Mouse (Mus musculus) stomach, embryonic 16.5 days (tissue): ENCODE measurements at regions not wholly inside any gene's neighbourhood (a gene's known extent, or its start where the extent isn't known, plus 50 kb on each side); places are given as distances from the start of the nearest gene placed in this dataset.

Experiments
- ATAC-seq: fragments of 200-750 bp; cut with Nextera tagmentation; 2 replicates; pipeline ENCODE4 v1.8.0; 2017; ENCODE audit warnings: moderate number of reproducible peaks, moderate TSS enrichment; ENCODE audit not compliant: insufficient read depth, low FRiP score
- H3K27ac ChIP-seq: fragments of 300-500 bp; sonication (generic); 2 replicates; pipeline ENCODE4 v1.5.1; 2014; ENCODE audit warnings: low read length
- H3K27me3 ChIP-seq: fragments of 300-500 bp; sonication (generic); 2 replicates; pipeline ENCODE4 v1.6.1; 2014; ENCODE audit warnings: low read length, control low read depth, mixed read lengths; ENCODE audit not compliant: control insufficient read depth, insufficient read depth
- H3K36me3 ChIP-seq: fragments of 300-500 bp; sonication (generic); 2 replicates; pipeline ENCODE4 v1.6.1; 2014; ENCODE audit warnings: low read length; ENCODE audit not compliant: control insufficient read depth, insufficient read depth
- H3K4me1 ChIP-seq: fragments of 300-500 bp; sonication (generic); 2 replicates; pipeline ENCODE4 v1.6.1; 2014; ENCODE audit warnings: low read length, control low read depth, mixed read lengths; ENCODE audit not compliant: control insufficient read depth, insufficient read depth
- H3K4me2 ChIP-seq: fragments of 300-500 bp; sonication (generic); 2 replicates; pipeline ENCODE4 v1.6.1; 2014; ENCODE audit warnings: low read depth, low read length, mixed read lengths
- H3K4me3 ChIP-seq: fragments of 300-500 bp; sonication (generic); replicated peaks from 2 replicates; pipeline ENCODE4 v1.5.1; 2014; ENCODE audit warnings: mild to moderate bottlenecking, low read length
- H3K9ac ChIP-seq: fragments of 300-500 bp; sonication (generic); 2 replicates; pipeline ENCODE4 v1.6.1; 2014; ENCODE audit warnings: low read length
- H3K9me3 ChIP-seq: fragments of 300-500 bp; sonication (generic); replicated peaks from 2 replicates; pipeline ENCODE4 v1.6.1; 2016; ENCODE audit warnings: low read length, control low read depth; ENCODE audit not compliant: control insufficient read depth
- WGBS: fragments of 180-500 bp; shearing (Covaris S2); extraction: QIAGEN DNeasy Blood & Tissue Kit; methylation state at CpG from one replicate; pipeline ENCODE4 v1.1.7; 2014; 5-methylcytosine and 5-hydroxymethylcytosine counted together

DNA sequence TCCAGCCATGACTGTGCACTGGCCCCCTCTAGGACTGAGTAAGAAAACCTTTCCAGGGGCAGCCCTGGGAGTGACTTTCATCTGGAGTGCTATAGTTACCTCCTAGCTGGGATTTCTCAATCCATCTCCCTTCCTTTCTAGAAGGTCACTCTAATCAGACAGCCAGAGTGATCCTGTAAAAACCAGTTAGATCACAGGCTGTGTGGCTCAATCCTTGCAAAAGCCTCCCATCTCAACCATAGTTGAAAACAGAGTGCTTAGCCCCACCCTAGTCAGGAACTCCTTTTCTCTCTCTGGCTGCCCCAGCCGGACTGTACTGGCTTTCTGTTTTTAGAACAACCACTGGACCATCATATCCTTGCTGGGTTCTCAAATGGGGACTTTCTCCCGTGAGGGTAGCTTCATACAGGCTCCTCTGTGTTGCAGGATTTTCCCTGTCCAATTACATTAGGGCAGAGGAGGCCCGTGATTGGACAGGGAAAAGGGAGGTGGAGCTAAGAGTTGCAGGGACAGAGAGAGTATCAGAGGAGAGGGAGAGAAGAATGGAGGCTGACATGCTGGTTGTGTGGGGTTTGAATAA lies 78.0 kb upstream of the Cops8 start:
- Histone ChIP-seq H3K4me3 (no peak overlapping the region), H3K36me3 (0 out of 2 replicates have a peak, but pooled peaks cover 3% of the 10 kb centered on the region), H3K27ac (peak overlapping the region; percentile 63), H3K4me1 (peaks cover 38% of the 10 kb centered on the region), H3K9ac (no peak overlapping the region; the same call in 1 of the 2 replicates), H3K4me2 (no peak overlapping the region), H3K27me3 (no peaks in the 10 kb centered on the region), H3K9me3 (no peaks in the 10 kb centered on the region; the same call in 1 of the 2 replicates)
- ATAC-seq, result no peak
- WGBS, result 32% methylated on average over 3 of the region's 3 CpGs

GRCm38 (mm10) chr1:90526311-90526710 lies 76.5 kb upstream of the Cops8 start:
- Histone ChIP-seq H3K4me1 (peaks cover 30% of the 10 kb centered on the region), H3K27ac (peak overlapping the region; percentile 10; the same call in 1 of the 2 replicates), H3K9me3 (no peaks in the 10 kb centered on the region; the same call in 1 of the 2 replicates), H3K36me3 (0 out of 2 replicates have a peak, but pooled peaks cover 3% of the 10 kb centered on the region), H3K4me2 (no peak overlapping the region), H3K9ac (no peak overlapping the region), H3K27me3 (no peaks in the 10 kb centered on the region), H3K4me3 (no peak overlapping the region)
- 39% methylated on average over 7 of the region's 7 CpGs for WGBS
- ATAC-seq, result no peak

DNA sequence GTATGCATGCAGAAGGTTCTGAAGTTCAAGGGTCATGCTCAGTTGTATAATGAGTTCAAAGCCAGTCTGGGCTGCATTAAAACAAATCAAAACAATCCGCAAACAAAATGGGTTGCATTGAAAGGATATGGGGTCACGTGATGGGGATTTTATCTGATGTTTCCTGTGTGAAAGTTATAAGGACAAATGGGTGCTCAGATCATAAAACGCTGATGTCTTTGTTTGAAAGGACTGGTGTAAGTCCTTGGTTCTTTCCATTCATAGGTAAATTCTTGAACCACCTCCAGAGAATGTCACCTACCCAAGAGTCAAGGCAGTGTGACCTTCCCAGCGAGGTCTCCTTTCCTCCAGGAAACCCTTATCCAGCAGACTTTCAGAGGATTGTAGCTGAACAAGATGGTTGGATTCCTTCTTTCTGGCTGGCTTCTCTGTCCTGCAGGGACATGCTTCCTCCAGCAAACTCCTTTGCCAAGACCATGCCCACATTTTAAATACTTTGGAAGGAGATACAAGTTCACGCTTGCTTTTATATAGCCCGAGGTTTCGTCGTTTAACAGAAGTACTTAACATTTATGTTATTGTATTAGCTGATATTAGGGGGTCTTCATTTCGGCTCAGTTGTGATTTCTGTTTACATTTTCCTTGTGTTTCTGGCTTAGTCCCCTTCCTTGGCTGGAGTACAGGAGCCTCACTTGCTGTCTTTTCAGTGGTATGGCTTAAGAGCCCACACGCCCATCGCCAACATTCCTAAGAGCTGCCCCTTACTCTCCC lies 74.6 kb upstream of the Cops8 start:
- Histone ChIP-seq H3K36me3 (0 out of 2 replicates have a peak, but pooled peaks cover 3% of the 10 kb centered on the region), H3K27me3 (no peaks in the 10 kb centered on the region), H3K4me2 (no peak overlapping the region), H3K27ac (peak overlapping the region; percentile 63; the same call in 1 of the 2 replicates), H3K4me3 (no peak overlapping the region), H3K4me1 (peaks cover 20% of the 10 kb centered on the region), H3K9ac (no peak overlapping the region), H3K9me3 (no peaks in the 10 kb centered on the region; the same call in 1 of the 2 replicates)
- 56% methylated on average over 11 of the region's 11 CpGs for WGBS
- no peak for ATAC-seq

DNA sequence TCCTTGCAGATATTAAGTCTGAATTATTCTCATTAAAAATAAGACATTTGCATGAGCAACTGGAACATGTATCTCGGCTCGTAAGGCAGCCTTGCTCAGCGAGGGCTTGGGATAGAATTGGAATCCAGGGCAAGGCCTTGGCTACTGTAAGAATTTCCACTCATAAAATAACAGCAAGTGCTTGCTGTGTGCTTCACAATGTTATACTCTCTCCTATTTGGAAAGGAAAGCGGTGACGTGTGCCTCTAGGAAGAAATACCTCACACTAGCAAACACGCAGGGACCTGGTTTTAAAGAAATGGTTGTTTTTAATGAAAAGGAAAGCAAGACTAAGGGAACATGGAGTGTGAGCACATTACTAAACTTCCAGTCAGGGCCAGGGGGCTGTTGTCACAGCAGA lies 69.3 kb upstream of the Cops8 start:
- Histone ChIP-seq H3K27ac (no peak overlapping the region), H3K36me3 (0 out of 2 replicates have a peak, but pooled peaks cover 3% of the 10 kb centered on the region), H3K9me3 (no peaks in the 10 kb centered on the region; the same call in 1 of the 2 replicates), H3K4me3 (no peak overlapping the region), H3K9ac (no peak overlapping the region), H3K4me2 (no peak overlapping the region), H3K4me1 (no peaks in the 10 kb centered on the region), H3K27me3 (no peaks in the 10 kb centered on the region)
- WGBS, result 92% methylated on average over 6 of the region's 6 CpGs
- no peak for ATAC-seq

GRCm38 (mm10) chr1:90536105-90536504 lies 66.7 kb upstream of the Cops8 start:
- Histone ChIP-seq H3K4me3 (no peak overlapping the region), H3K9ac (no peak overlapping the region), H3K4me2 (no peak overlapping the region), H3K27ac (no peak overlapping the region), H3K9me3 (no peaks in the 10 kb centered on the region), H3K27me3 (no peaks in the 10 kb centered on the region), H3K4me1 (no peaks in the 10 kb centered on the region), H3K36me3 (no peaks in the 10 kb centered on the region)
- no peak for ATAC-seq

DNA sequence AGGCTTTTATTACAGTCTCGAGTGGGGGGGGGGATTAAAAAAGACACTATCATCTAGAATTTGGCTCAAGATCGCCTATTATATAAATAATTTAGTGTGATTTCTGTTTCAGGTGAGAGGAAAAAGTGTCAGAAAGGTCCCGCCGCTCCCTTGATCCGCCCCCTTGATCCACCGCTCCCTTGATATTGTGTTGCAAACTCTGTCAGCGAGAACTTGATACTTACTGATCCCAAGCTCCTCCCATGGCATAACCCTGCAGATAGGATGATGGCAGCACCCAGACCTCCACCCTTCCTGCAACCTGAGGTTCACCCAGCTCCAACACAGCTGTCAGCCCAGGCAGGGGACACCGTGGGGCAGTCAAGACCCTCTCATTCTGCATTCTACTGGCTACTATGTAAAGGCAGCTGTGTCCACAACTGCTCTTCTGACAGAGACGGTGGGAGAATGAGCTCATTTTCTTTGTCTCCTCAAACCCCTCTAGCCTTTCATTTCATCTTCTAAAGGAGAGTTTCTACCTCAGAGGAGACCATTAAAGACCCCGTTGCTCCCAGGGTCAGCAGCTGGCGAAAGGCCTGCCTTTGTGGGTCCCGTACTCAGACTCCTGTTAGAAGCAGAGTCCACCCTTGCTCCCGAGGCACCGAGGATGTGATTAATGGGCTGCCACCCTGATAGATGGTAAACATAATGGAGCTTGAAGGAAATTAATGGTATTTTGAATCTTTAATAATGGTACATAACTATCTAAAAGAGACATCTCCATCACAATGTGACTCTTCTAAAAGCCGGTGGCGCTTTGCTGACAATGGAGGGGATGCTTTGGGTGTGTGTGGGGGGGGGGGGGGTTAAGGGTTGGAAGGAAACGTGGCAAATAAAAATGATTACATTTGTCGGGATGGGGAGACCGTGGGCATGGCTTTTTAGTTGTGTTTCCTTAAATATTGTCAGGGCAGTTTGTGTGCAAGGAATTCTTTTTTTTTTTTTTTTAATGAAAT lies 58.7 kb upstream of the Cops8 start:
- Histone ChIP-seq H3K27ac (no peak overlapping the region), H3K9me3 (no peaks in the 10 kb centered on the region), H3K4me3 (no peak overlapping the region), H3K4me2 (no peak overlapping the region), H3K36me3 (no peaks in the 10 kb centered on the region), H3K4me1 (no peaks in the 10 kb centered on the region), H3K9ac (no peak overlapping the region), H3K27me3 (no peaks in the 10 kb centered on the region)
- WGBS, result 36% methylated on average over 19 of the region's 19 CpGs
- ATAC-seq, result no peak

GRCm38 (mm10) chr1:90544821-90545536 lies 57.8 kb upstream of the Cops8 start:
- no peak overlapping the region for H3K4me2 ChIP-seq
- H3K27me3 ChIP-seq, result no peaks in the 10 kb centered on the region
- H3K4me3 ChIP-seq, result no peak overlapping the region
- WGBS, result 63% methylated on average over 9 of the region's 9 CpGs
- ATAC-seq, result no peak
- no peak overlapping the region for H3K9ac ChIP-seq
- H3K36me3 ChIP-seq, result no peaks in the 10 kb centered on the region
- no peaks in the 10 kb centered on the region for H3K9me3 ChIP-seq
- no peak overlapping the region for H3K27ac ChIP-seq
- H3K4me1 ChIP-seq, result no peaks in the 10 kb centered on the region

DNA sequence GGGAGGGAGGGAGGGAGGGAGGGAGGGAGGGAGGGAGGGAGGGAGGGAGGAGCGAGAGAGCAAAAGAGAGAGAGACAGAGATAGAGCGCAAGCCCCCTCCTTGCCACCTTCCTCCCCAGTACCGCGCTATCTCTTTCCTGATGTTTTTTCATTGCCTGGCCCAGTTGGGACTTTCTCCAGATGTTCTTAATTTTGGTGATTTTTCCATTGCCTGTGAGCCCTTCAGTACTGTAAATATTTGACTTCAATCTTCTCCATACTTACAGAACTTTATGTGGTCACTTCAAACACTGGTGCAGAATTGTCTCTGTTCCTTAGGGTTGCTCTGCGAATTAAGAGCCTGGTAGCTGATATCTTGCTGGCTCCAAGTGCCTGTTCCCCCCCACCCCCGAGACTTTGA lies 50.1 kb upstream of the Cops8 start:
- H3K27me3 ChIP-seq, result no peaks in the 10 kb centered on the region
- no peak overlapping the region for H3K27ac ChIP-seq
- H3K4me1 ChIP-seq, result 0 out of 2 replicates have a peak, but pooled peaks cover 3% of the 10 kb centered on the region
- no peak overlapping the region for H3K4me2 ChIP-seq
- peaks cover 3% of the 10 kb centered on the region; the same call in 1 of the 2 replicates for H3K9me3 ChIP-seq
- H3K36me3 ChIP-seq, result no peaks in the 10 kb centered on the region
- no peak overlapping the region for H3K4me3 ChIP-seq
- H3K9ac ChIP-seq, result no peak overlapping the region
- ATAC-seq, result no peak
- whole genome bisulfite sequencing, result 65% methylated on average over 5 of the region's 6 CpGs
